Mouse (Mus musculus) megakaryocyte, adult 5-6 weeks (primary cell): ENCODE results near the gene Cutc. TPM values are rescaled to one million over a fixed set of nuclear protein-coding genes. Genes with fewer than 3 reads are reported as not detected.

Experiments
- ATAC-seq: 2 replicates; pipeline ENCODE4 v1.8.0; 2016; ENCODE audit warnings: mild to moderate bottlenecking, inconsistent platforms; ENCODE audit not compliant: poor library complexity, severe bottlenecking
- total RNA-seq, 2 experiments: library from RNA; stranded (forward) in 1 of 2; stranded (reverse) in 1 of 2; fragments of 153-499, 151-499 nt in 1 of 2; fragments of 221-1000, 200-1000 nt in 1 of 2; gene quantifications; 2 replicates each; pipeline versions ENCODE4 v1.2.3 to v1.2.4; 2015 to 2017

Gene Cutc
- total RNA-seq, 2 experiments from 2014 or later, result 19.2 to 29.8 TPM

DNA sequence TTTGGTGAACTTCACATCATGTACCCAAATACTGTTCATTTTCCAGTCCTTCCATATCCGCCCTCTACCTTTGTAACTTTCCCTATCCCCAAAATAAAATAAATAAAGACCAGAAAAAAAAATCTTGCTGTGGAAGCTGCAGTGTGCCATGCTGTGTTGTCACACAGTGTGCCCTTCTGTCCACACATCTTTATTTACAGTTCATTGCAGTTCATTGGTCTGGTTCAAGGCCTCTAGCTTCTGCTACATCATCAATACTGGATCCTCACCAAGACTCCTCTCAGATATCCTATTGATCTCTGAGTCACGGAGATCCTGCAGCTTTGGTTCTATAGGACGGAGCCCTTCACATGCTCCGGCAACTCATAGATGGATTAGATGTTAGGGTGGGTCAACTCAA lies 39.7 kb downstream of the Cutc start:
- ATAC-seq, result no peak

DNA sequence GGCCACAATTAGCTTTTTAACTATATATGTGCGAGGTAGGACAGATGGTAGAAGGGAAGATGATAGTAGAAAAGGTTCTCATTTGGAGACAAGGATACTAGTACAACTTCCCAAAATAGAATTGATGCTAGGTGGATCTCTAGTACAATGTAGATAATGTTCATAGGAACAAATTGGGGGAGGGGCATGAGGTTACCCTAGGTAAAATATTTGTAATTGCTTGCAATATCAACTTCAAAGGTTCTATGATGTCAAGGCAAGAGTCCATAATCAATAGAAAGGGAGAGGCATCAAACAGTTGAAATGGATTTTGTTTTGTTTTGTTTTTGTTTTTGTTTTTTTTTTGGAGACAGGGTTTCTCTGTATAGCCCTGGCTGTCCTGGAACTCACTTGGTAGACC lies 41.2 kb downstream of the Cutc start:
- no peak for ATAC-seq

DNA sequence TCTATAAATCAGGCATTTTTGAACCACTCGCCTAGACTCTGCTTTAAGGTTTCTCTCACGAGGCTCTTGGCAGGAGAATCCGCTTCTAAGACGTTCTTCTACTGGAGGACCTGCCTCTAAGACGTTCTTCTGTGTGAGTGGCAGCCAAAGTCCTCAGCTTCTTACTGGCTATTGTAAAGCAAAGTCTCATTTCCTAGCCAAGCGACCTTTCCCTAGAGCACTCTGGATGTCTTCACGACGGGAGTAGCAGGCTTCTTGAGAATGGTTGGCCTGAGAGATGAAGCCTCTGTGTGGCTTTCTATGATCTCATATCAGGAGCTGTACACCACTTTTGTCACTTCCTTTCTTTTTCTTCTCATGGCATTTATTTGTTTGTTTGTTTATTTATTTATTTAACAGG lies 42.7 kb downstream of the Cutc start:
- no peak for ATAC-seq

DNA sequence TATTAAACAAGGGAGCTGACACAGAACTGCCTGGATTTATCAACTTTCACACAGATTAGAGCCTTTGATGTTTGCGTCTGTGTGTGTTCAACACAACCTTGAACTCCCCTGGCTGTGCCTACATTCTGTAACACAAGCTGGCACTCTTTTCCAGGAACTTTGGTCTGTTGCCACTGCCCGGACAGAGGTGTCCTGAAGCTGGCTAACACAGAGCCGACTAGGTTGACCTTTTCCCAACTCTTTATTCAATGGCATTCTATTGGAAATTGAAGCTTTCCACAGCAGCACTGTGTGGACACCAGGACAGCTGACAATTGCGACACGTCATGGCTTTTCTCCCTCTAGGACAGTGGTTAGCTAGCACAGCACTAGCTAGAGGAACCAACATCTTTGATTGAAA lies 44.4 kb downstream of the Cutc start:
- ATAC-seq, result no peak; the same call in 1 of the 2 replicates

DNA sequence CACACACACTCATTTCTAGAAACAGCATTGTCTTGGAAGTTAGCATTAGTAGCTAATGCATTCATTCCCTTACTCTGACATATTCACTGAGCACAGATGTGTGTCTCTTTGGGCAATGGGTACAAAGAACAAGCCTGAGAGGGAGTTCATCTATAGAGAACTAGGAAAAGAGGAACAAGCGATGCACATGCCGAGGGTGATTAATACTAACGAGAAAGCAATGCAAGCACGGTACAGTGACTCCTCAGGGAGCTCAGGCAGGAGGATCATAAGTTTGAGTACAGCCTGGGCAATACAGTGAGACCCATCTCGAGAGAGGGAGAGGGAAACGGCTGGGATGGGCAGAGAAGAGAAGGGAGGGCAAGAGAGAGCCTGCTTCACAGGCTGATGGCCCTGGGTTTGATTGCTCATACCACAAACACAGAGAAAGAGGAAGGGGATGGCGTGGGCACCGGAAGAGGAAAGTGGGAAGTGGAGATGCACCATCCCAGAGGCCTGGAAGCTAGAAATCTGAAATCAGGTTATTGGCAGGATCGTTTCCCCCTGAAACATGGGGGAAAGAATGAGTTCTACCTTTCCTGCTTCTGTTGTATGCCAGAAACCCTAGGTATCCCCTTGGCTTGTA lies 48.7 kb downstream of the Cutc start:
- peak; percentile 83 for ATAC-seq

DNA sequence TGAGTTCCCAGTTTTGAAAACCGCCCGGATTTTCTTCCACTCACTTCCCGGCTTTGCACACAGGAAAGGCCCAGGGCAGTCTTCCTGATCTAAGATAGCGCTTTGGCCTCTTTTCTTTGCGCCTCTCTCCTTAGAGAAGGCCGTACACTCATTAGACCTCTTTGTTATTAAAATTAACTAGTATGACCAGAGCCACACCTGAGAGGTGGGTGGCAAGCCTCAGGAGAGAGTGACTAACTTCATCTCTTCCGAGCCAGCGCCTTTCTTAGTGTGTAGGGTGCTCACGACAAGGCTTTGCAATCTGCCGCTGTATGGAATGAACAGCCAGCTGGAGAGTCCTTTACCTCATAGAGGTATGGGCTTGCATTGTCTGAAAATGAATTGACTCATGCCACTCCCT lies 51.1 kb downstream of the Cutc start:
- ATAC-seq, result no peak

DNA sequence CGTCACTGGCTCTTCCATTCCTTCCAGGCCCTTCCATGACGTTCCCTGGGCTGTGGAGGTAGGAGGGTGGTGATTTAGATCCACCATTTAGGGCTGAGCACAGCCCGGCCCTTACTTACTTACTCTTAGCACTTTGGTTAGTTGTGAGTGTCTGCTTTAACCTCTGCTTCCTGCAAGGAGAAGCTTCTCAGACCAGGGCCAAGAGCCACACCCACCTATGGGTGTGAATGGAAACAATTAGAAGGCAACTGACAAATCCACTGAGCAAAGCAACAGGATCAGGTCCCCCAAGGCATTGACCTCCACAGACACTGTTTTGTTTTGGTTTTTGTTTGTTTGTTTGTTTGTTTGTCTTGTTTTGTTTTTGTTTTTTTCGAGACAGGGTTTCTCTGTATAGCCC lies 56.5 kb downstream of the Cutc start:
- ATAC-seq, result peak; percentile 69

DNA sequence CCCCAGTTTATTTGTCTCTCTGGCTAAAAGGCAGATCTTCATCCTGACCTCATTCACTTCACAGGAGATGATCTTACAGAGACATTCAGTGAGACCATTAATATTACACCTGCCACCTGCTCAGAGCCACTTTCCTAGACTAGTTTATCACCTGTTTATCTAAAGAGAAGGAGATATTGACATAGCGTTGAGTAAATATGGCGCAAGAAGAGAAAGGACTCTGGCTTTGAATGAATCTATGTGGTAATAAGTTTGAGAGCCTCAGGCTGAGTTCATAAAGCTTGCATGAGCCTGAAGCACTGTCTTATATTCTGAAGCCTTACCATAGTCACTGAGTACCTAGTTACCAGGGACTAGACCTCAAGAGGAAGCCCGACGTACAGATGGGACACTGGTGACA lies 58.6 kb downstream of the Cutc start:
- no peak for ATAC-seq

DNA sequence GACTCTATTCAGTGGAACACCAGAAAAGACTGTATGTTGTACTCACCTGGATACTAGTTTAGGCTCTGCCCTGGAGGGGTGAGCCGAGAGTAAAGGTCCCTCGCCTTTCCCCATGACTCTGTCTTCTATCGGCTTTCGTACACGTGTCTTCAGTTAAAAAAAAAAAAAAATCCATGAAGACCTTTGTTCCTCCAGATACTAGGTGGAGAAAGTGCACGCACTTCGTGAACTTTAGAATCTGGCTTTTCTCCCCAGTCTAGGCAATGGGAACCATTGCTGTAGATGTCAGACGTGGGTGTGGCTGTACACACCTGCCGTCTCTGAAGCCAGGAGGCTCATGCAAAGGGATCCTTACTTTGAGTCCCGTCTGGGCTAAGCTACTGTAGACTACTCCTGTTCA lies 60.5 kb downstream of the Cutc start:
- ATAC-seq, result no peak

DNA sequence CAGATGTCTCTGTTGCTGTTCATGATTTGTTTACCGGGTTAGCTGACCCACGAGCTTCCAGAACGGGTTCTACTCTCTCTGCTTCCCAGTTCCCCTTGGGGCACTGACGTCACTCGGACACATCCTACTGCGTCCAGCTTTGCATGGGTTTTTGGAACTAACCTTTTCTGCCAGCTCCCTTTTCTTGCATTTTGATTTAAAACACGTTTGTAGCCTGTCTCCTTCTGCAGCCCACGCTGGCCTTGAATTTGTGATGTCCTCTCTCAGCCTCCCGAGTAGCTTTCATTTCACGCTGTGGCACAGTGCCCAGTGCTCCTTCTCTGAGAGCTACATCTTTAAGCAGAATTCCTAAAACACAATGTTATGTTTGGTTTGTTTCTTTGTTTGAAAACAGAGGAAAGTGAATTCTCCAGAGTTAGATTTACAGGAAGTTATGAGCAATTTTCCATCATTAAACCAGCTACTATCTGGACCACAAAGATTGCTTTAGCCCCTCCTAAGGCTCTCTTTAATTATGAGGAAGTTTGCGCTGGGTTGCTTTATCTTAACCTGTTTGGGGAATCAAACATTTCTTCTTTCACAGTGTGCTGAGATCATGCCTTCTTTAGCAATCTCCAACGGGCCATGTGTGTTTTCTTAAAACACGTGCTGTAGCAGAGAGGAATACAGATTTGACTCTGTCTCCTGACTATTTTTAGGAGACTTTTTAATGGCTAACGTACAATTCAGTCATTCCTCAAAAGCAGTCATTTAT lies 63.0 kb downstream of the Cutc start:
- ATAC-seq, result peak; percentile 75

Other genes with a start within 250 kb of the Cutc start
- 7.5 and 9.0 TPM in 2 replicates for gene Got1, start 228.4 kb upstream of the Cutc start, total RNA-seq (2015)
- 4.1 and 5.0 TPM in 2 replicates for gene Got1, start 228.4 kb upstream of the Cutc start, total RNA-seq (2017)
- gene Nkx2-3, start 140.7 kb upstream of the Cutc start, total RNA-seq (2015), result not detected in 2 replicates
- gene Nkx2-3, start 140.7 kb upstream of the Cutc start, total RNA-seq (2017), result not detected in 2 replicates
- gene Slc25a28, start 78.1 kb upstream of the Cutc start, total RNA-seq (2015), result 21.0 and 25.0 TPM in 2 replicates
- 33.5 and 33.6 TPM in 2 replicates for gene Slc25a28, start 78.1 kb upstream of the Cutc start, total RNA-seq (2017)
- 16.6 and 17.8 TPM in 2 replicates for gene Entpd7, start 63.3 kb upstream of the Cutc start, total RNA-seq (2015)
- 7.4 and 7.7 TPM in 2 replicates for gene Entpd7, start 63.3 kb upstream of the Cutc start, total RNA-seq (2017)
- gene Cox15, start within 50 bp of the Cutc start, total RNA-seq (2015), result 9.0 and 10.6 TPM in 2 replicates
- gene Cox15, start within 50 bp of the Cutc start, total RNA-seq (2017), result 8.7 and 19.2 TPM in 2 replicates
- 2.8 and 3.9 TPM in 2 replicates for gene Abcc2, start 29.2 kb downstream of the Cutc start, total RNA-seq (2015)
- 3.3 and 6.1 TPM in 2 replicates for gene Abcc2, start 29.2 kb downstream of the Cutc start, total RNA-seq (2017)
- gene Dnmbp, start 187.2 kb downstream of the Cutc start, total RNA-seq (2015), result 5.4 and 7.2 TPM in 2 replicates
- gene Dnmbp, start 187.2 kb downstream of the Cutc start, total RNA-seq (2017), result 9.7 and 11.1 TPM in 2 replicates
- 0.16 TPM in 1 of 2 replicates, not detected in the other for gene Cpn1, start 233.6 kb downstream of the Cutc start, total RNA-seq (2015)
- gene Cpn1, start 233.6 kb downstream of the Cutc start, total RNA-seq (2017), result 0.20 and 0.77 TPM in 2 replicates